Mouse (Mus musculus): Measurements from ENCODE around the gene Lpin2. TPM values are rescaled to one million over a fixed set of nuclear protein-coding genes. Genes with fewer than 3 reads are reported as not detected.

Lpin2 gene
- total RNA-seq (2021): 10 to 100 TPM; 20.9 to 21.9 TPM
- long read RNA-seq, experiment 1, partial matches to known transcripts: 1 of 6 reads
- long read RNA-seq, experiment 1, other reads (novel, unspliced or antisense): 5 of 6 reads
- long read RNA-seq, experiment 2, partial matches to known transcripts: 6 of 15 reads
- long read RNA-seq, experiment 2, other reads (novel, unspliced or antisense): 9 of 15 reads

- DNase-seq (ENCODE audit: low spot score in 2 of 2): no peak
These were observed at the start of gene Lpin2 for GRCm38 (mm10) chr17:71182211-71182721. Gene Lpin2 (plus strand): TSS chr17:71182560.

- no peak for DNase-seq (ENCODE audit: low spot score in 2 of 2)
These were observed 49.4 kb upstream of the Lpin2 start for GRCm38 (mm10) chr17:71132856-71133439.

- DNase-seq (ENCODE audit: low spot score in 2 of 2): no peak
These were observed 47.9 kb upstream of the Lpin2 start for GRCm38 (mm10) chr17:71134441-71134955.

- DNase-seq (ENCODE audit: low spot score in 2 of 2): no peak
These were observed 47.3 kb upstream of the Lpin2 start for GRCm38 (mm10) chr17:71135108-71135507.

DNA sequence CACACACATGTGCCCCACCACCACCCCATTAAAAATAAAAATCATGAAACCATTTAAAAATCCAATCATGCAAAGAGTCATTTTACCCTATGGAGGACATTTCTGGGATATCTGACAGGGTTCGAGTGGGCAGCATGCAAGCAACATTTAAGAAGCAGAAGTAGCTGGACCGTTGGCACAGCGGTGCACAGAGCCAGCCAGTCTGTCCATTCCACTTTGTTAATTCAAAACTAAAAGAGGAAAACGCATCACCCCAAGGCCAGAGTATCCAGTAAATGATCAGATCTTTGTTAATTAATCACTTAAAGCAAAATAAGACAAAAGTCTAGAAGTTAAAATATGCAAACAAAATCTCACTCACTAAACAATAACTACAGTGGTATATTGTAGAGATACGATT is 46.5 kb upstream of the Lpin2 start:
- DNase-seq (ENCODE audit: low spot score in 2 of 2): no peak

- DNase-seq (ENCODE audit: low spot score in 2 of 2): no peak
These were observed 45.7 kb upstream of the Lpin2 start for GRCm38 (mm10) chr17:71136384-71137333.

GRCm38 (mm10) chr17:71137334-71137721 is 45.0 kb upstream of the Lpin2 start:
- DNase-seq (ENCODE audit: low spot score in 2 of 2): no peak

- no peak for DNase-seq (ENCODE audit: low spot score in 2 of 2)
These were observed 40.3 kb upstream of the Lpin2 start for GRCm38 (mm10) chr17:71142068-71142467.

GRCm38 (mm10) chr17:71143155-71143554 is 39.2 kb upstream of the Lpin2 start:
- no peak for DNase-seq (ENCODE audit: low spot score in 2 of 2)

DNA sequence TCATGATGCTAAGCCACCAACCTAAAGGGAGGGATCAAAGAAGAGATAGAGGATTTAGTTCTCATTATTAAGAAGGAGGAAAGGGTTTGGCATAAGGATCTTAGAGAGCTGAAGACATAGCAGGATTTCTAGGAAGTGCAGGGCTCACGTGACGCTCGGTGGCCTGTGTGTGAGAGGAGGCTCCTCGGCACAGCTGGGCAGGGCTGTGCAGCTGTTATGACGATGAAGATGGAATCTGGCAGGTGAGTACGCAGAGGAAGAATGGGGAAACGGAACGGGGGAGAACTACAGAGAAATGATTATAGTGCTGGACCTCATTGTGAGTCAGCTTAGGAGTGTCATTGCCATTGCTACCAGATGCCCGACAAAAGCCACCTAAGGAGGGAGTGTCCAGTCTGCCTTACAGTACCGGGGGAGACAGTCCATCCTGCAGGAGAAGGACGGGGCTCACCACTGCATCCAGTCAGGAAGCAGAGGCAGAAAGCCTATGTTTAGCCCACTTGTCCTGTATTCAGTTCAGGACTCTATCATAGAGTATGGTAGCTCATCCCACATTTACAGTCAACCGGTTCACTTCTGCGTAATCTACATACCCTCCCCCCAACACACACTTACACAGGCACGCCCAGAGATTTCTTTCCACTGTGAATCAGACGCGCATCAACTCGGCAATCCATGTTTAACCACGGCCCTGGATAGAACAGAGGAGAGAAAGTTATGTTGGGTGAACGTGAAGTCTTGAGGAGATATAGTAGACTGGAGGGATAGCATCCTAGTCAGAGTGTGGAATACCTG is 37.8 kb upstream of the Lpin2 start:
- no peak for DNase-seq (ENCODE audit: low spot score in 2 of 2)

DNA sequence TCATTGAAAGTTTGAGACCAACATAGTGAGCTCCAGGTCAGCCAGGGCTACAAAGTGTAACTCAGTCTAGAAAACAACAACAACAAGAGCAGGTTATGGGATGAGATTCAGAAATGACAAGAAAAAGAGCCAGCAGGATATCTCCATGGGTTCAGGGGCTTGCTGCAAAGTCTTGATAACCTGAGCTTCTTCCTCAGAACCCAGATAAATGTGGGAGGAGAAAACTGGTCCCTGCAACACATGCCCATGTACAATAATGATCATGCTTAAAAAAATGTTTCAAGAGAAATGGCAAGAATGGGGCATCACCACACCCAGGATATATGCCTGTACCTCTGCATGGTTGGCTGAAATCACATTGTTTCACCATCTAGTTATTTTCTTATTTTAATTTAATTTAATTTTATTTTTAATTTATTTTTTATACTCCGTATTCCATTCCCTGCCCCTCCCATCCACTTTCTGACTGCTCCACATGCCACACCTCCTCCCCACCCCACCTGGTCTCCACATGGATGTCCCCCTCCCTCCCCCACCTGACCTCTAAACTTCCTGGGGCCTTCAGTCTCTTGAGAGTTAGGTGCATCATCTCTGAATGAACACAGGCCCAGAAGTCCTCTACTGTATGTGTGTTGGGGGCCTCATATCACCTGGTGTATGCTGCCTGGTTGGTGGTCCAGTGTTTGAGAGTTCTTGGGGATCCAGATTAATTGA is 37.0 kb upstream of the Lpin2 start:
- DNase-seq (ENCODE audit: low spot score in 2 of 2): no peak

- no peak for DNase-seq (ENCODE audit: low spot score in 2 of 2)
These were observed 29.0 kb upstream of the Lpin2 start for GRCm38 (mm10) chr17:71153356-71153755.

DNA sequence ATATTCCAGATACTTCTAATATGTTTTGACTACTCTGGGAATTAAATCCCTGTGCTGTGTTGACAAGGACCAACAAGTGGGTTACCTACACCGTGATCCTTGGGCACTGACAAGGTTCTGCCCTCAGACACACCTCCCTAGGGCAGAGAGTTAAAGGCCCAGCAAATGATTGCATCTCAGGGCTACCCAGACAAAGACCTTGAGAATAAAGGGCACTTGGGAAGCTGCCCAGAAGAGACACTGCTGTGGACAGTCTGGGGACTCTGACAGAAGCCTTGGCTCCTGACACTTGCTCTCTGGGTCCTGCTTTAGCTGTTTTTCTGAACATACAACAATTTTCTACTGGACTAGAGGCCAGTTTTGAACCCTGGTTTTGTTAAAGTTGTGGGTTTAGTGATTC is 27.1 kb upstream of the Lpin2 start:
- DNase-seq (ENCODE audit: low spot score in 2 of 2): no peak

DNA sequence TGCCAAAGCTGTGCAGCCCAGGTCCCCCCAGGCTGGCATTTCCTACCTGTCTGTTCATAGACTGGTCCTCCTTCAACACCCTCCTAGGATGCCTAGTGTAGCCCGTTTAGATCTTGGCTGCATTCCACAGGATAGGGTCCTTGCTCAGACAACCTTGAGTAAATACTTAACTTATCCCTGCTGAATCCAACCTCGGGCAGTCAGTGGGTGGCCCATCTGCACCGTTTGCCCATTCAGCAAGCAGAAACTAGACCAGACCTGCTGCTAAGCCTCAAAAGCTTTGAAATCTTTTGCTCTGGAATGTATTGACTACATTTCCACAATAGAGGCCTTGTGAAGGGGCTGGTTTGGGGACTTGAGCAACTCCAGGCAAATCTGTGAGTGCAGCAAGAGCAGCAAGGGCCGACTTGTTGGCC is 23.2 kb upstream of the Lpin2 start:
- no peak for DNase-seq (ENCODE audit: low spot score in 2 of 2)

- DNase-seq (ENCODE audit: low spot score in 2 of 2): no peak
These were observed 22.6 kb upstream of the Lpin2 start for GRCm38 (mm10) chr17:71159720-71160119.

DNA sequence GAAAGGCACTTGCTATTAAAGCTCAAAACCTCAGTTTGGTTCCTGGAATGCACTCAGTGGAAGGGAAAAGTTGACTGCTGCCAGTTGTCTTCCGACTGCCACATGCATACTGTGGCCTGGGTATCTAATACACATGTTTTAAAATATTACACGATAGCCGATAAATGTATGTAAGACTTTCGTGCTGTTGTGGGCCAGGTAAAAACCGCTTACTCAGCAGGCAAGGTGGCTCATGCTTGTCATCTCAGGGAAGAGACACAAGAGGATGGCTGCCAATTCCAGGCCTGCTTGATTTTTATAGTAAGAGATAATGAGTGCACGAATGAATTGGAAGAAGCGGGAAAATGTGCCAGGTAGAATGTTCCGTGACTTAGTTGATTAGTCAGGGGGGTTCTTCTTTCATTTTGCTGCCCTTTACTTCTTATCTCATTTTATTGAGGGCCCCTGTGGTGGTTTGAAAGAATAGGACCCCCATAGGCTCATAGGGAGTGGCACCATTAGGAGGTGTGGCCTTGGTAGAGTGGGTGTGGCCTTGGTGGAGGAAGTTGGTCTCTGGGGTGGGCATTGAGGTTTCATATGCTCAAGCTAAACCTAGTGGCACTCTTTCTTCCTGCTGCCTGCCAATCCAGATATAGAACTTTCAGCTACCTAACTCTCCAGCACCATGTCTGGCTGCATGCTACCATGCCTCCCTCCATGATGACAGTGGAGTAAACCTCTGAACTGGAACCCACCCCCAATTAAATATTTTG is 21.9 kb upstream of the Lpin2 start:
- no peak for DNase-seq (ENCODE audit: low spot score in 2 of 2)

DNA sequence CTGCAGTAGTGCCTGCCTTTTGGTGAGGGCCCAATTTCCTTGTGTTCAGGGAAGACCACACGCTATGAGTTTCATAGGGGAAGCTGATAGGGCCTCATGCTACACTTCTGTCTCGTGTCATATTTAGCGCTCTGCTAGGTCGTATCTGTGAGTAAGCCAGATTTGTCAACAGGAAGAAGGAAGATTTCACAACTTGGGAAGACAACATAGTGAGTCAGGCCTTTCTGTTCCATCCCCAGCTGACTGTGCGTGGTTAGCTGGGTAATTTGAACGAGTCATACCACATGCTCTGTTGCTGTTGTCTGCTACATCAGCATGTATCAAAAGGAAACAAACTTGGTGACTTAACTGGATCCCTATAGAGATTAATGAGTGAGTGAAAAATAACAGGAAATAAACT is 17.4 kb upstream of the Lpin2 start:
- no peak for DNase-seq (ENCODE audit: low spot score in 2 of 2)

GRCm38 (mm10) chr17:71168205-71168815 is 14.1 kb upstream of the Lpin2 start:
- no peak for DNase-seq (ENCODE audit: low spot score in 2 of 2)

DNA sequence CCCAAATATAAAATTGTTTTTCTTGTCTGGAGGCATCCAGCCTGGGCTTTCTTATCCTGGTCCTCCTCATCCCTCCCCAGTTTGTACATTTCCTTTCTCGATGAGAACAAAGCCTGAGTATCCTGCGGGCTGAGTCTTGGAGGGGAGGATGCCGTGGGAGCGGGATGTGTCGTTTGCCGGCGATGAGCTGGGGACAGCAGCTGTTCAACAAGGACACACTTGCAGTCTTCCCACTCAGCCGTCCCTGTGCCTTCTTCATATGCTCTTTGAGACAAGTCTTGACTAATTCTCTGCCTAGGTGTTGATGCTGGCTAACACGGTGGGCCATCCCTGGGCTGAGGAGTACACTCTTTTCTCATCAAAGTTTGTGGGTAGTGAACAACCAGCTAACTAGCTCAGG is 13.5 kb upstream of the Lpin2 start:
- no peak for DNase-seq (ENCODE audit: low spot score in 2 of 2)
